Mouse (Mus musculus): Measurements from ENCODE around the gene Psmd13. TPM values are rescaled to one million over a fixed set of nuclear protein-coding genes. Genes with fewer than 3 reads are reported as not detected.

Gene Psmd13
- polyA plus RNA-seq, 1 experiment from 2014 or later = 274 TPM

- no peak for ATAC-seq (ENCODE audit: insufficient number of reproducible peaks, insufficient read depth, low FRiP score, low TSS enrichment)
- H3K27ac ChIP-seq = no peak overlapping the region
- no peak overlapping the region for H3K4me3 ChIP-seq
- H3K36me3 ChIP-seq = peaks cover 81% of the 10 kb centered on the region
- H3K9me3 ChIP-seq = no peaks in the 10 kb centered on the region
- WGBS = 92% methylated on average over 3 of the region's 3 CpGs
- H3K4me2 ChIP-seq (replicated peaks) = no peak overlapping the region
- no peak overlapping the region for H3K9ac ChIP-seq
- no peaks in the 10 kb centered on the region for H3K27me3 ChIP-seq
- no peaks in the 10 kb centered on the region for H3K4me1 ChIP-seq
These were observed 12.8 kb downstream of the Psmd13 start for GRCm38 (mm10) chr7:140894611-140895010.

GRCm38 (mm10) chr7:140897863-140898262 lies 16.1 kb downstream of the Psmd13 start:
- H3K36me3 ChIP-seq = peaks cover 68% of the 10 kb centered on the region
- WGBS = 77% methylated on average over 7 of the region's 7 CpGs
- H3K4me3 ChIP-seq = no peak overlapping the region
- no peak overlapping the region for H3K4me2 ChIP-seq (replicated peaks)
- H3K4me1 ChIP-seq = peaks cover 4% of the 10 kb centered on the region; the same call in 1 of the 2 replicates
- no peaks in the 10 kb centered on the region for H3K27me3 ChIP-seq
- no peak overlapping the region for H3K9ac ChIP-seq
- no peak for ATAC-seq (ENCODE audit: insufficient number of reproducible peaks, insufficient read depth, low FRiP score, low TSS enrichment)
- H3K27ac ChIP-seq = no peak overlapping the region
- H3K9me3 ChIP-seq = no peaks in the 10 kb centered on the region

DNA sequence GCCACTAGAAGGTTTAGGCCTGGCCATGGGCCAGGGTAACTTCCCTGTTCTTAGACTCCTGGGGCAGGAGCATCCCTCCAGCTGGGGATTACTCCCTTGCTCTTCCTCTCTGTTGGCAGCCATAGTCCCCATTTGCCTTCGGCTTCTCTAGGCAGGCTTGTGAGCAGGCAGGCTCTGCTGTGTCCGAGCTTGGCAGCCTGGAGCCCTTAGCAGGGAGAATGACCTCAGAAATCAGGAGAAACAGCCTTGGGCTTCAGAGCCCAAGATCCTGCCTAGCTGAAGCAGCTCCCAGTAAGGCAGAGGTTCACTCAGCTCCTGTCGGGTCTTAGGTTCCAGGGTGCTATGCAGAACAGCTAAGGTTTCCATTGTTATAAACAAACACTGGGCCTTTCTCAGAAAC lies 17.4 kb downstream of the Psmd13 start:
- WGBS = 71% methylated on average over 3 of the region's 3 CpGs
- Histone ChIP-seq H3K4me1 (peaks cover 4% of the 10 kb centered on the region; the same call in 1 of the 2 replicates), H3K27me3 (no peaks in the 10 kb centered on the region), H3K4me3 (no peak overlapping the region), H3K36me3 (peaks cover 56% of the 10 kb centered on the region), H3K9ac (no peak overlapping the region), H3K9me3 (no peaks in the 10 kb centered on the region), H3K27ac (no peak overlapping the region), H3K4me2 (replicated peaks) (no peak overlapping the region)
- no peak for ATAC-seq (ENCODE audit: insufficient number of reproducible peaks, insufficient read depth, low FRiP score, low TSS enrichment)

DNA sequence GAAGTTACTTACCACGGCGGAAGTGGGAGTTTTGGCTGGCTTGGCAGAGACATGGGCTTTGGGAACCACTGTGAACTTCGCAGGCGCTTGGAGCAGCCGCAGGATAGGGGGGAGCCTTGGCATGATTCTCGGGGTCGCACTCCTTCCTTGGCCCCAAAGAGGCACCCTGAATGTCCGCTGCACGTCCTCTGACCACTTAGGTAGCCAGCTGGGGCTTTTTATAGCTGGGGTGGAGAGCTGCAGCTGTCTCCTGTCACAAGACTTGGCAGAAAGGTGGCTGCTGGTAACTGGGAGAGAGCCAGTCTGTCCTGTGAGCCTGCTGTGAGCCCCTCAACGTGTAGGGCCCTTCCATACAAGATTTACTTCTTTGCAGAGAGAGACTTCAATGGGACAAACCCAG lies 18.5 kb downstream of the Psmd13 start, which contains the start of gene Cox8b:
Gene Cox8b (minus strand): TSS at position 227 of the 400 bp plus-strand sequence.
- no peak within 1 kb of the TSS for H3K27ac ChIP-seq
- no peak within 1 kb of the TSS for H3K4me3 ChIP-seq
- no peak within 1 kb of the TSS for H3K9ac ChIP-seq
- WGBS = 80% methylated on average over 10 of the region's 10 CpGs
- ATAC-seq (ENCODE audit: insufficient number of reproducible peaks, insufficient read depth, low FRiP score, low TSS enrichment) = no peak
- peaks cover 48% of the 10 kb centered on the region for H3K36me3 ChIP-seq
- no peak within 1 kb of the TSS for H3K4me2 ChIP-seq (replicated peaks)
- H3K9me3 ChIP-seq = no peaks in the 10 kb centered on the region
- no peaks in the 10 kb centered on the region for H3K27me3 ChIP-seq
- H3K4me1 ChIP-seq = peaks cover 4% of the 10 kb centered on the region; the same call in 1 of the 2 replicates

DNA sequence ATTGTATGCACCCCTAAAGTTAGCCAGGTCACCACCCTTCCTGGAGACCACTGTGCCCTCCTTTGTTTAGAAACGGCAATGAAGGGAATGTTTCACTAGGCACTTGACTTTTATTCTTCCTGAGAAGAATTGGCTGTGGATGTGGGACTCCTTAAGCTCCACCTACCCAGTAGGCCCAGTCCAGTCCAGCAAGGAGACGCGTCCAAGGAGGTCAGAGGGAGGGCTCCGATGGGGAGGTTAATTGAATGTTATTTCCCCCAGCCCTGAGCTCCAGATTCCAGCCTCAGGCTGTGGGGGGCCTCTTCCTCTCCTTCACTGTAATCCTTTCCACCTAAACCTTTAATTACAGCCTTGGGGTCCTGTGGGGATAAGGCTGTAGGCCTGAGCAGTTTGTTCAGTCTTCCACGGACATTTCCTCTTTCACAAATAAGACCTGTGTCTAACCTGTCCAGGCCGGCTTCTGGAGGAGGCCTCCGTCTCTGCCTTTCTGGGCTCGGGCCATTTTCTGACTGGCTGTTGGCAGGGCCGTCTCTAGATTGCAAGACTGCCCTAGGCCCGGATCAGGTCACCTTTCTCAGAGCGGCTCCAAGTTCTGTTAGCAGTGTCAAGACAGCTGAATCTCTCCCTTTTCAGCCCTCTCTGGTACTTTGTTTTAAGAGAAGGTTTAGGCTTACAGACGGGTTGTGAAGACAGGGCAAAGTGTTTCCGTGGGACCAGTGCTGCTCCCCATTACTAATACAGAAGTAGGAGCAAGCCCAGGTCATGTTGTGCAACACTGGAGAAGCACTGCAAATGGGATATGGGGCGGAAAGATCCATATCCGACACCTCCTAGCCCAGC lies 20.5 kb downstream of the Psmd13 start:
- no peak overlapping the region for H3K4me3 ChIP-seq
- no peak overlapping the region for H3K4me2 ChIP-seq (replicated peaks)
- no peaks in the 10 kb centered on the region for H3K9me3 ChIP-seq
- no peak overlapping the region for H3K27ac ChIP-seq
- H3K9ac ChIP-seq = 0 out of 2 replicates have a peak overlapping the region, but pooled peaks have one; percentile 2
- peaks cover 4% of the 10 kb centered on the region; the same call in 1 of the 2 replicates for H3K4me1 ChIP-seq
- peaks cover 29% of the 10 kb centered on the region for H3K36me3 ChIP-seq
- H3K27me3 ChIP-seq = no peaks in the 10 kb centered on the region
- 52% methylated on average over 15 of the region's 15 CpGs for WGBS
- no peak for ATAC-seq (ENCODE audit: insufficient number of reproducible peaks, insufficient read depth, low FRiP score, low TSS enrichment)

- no peak overlapping the region for H3K4me3 ChIP-seq
- no peak overlapping the region for H3K27ac ChIP-seq
- ATAC-seq (ENCODE audit: insufficient number of reproducible peaks, insufficient read depth, low FRiP score, low TSS enrichment) = no peak
- H3K9me3 ChIP-seq = no peaks in the 10 kb centered on the region
- WGBS = 22% methylated on average over 13 of the region's 13 CpGs
- H3K27me3 ChIP-seq = no peaks in the 10 kb centered on the region
- no peak overlapping the region for H3K9ac ChIP-seq
- peaks cover 4% of the 10 kb centered on the region for H3K4me1 ChIP-seq
- no peak overlapping the region for H3K4me2 ChIP-seq (replicated peaks)
- peaks cover 20% of the 10 kb centered on the region for H3K36me3 ChIP-seq
These were observed 21.4 kb downstream of the Psmd13 start for GRCm38 (mm10) chr7:140903212-140903611.

DNA sequence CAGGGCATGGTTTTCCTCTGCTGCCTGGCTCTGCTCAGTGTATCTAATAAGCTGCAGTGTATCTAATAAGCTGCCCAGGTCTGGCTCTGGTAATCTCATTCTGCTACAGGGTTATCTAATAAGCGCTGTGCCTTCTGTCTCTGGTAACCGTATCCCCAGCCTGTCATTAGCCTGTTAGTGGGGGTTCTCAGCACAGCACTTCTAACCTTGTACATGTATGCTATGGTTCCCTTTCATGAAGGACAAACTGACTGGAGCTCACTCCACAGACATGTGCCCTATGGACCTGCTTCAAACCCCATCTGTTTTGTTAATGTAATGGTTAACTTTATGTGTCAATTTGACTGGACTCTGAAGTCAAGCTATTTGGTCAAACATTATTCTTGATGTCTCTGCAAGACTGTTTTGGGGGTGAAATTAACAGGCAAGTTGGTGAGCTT lies 23.9 kb downstream of the Psmd13 start:
- Histone ChIP-seq H3K4me1 (peaks cover 4% of the 10 kb centered on the region), H3K36me3 (peaks cover 2% of the 10 kb centered on the region; the same call in 1 of the 2 replicates), H3K9ac (no peak overlapping the region), H3K27me3 (no peaks in the 10 kb centered on the region), H3K27ac (no peak overlapping the region), H3K4me3 (no peak overlapping the region), H3K9me3 (no peaks in the 10 kb centered on the region), H3K4me2 (replicated peaks) (no peak overlapping the region)
- no peak for ATAC-seq (ENCODE audit: insufficient number of reproducible peaks, insufficient read depth, low FRiP score, low TSS enrichment)
- 71% methylated on average over 2 of the region's 2 CpGs for WGBS

DNA sequence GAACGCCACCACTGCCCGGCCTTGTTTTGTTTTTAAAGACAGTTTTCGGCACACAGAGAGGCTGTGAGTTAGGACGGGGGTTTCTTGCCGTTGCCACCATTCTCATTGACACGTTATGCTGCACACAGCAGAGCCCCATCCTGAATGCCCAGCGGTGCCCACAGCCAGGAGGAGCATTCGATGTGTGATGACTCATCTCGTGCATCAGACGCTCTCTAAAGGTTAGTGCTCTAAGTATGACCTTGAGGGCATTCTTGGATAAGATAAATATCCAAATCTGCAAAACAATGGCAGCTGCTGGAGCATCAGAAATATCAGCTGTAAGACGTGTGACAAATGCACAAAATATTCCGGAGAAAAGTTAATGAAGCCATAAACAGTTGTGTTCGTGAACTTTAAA lies 25.4 kb downstream of the Psmd13 start:
- Histone ChIP-seq H3K4me2 (replicated peaks) (no peak overlapping the region), H3K9me3 (no peaks in the 10 kb centered on the region), H3K36me3 (no peaks in the 10 kb centered on the region), H3K9ac (no peak overlapping the region), H3K4me1 (no peaks in the 10 kb centered on the region; the same call in 1 of the 2 replicates), H3K27me3 (no peaks in the 10 kb centered on the region), H3K27ac (no peak overlapping the region), H3K4me3 (no peak overlapping the region)
- ATAC-seq (ENCODE audit: insufficient number of reproducible peaks, insufficient read depth, low FRiP score, low TSS enrichment) = no peak
- WGBS = 81% methylated on average over 13 of the region's 13 CpGs

DNA sequence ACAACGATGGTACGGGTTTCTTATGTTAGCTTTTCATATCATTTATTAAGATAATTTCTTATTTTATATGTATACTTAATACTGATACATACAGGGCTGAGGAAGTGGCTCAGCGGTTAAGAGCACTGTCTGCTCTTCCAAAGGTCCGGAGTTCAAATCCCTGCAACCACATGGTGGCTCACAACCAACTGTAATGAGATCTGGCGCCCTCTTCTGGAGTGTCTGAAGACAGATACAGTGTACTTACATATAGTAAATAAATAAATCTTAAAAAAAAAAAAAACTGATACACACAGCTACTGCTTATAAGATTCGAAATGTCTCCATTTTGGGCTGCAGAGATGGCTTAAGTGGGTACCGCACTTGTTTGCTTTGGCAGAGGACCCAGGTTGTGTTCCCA lies 25.9 kb downstream of the Psmd13 start:
- Histone ChIP-seq H3K4me1 (no peaks in the 10 kb centered on the region; the same call in 1 of the 2 replicates), H3K27ac (no peak overlapping the region), H3K9ac (no peak overlapping the region), H3K4me2 (replicated peaks) (no peak overlapping the region), H3K9me3 (no peaks in the 10 kb centered on the region), H3K27me3 (no peaks in the 10 kb centered on the region), H3K36me3 (no peaks in the 10 kb centered on the region), H3K4me3 (no peak overlapping the region)
- ATAC-seq (ENCODE audit: insufficient number of reproducible peaks, insufficient read depth, low FRiP score, low TSS enrichment) = no peak
- WGBS = 85% methylated on average over 7 of the region's 7 CpGs

- Histone ChIP-seq H3K9me3 (no peaks in the 10 kb centered on the region), H3K27ac (no peak overlapping the region), H3K4me2 (replicated peaks) (peak overlapping the region; percentile 71), H3K4me3 (peak overlapping the region; percentile 41; the same call in 1 of the 2 replicates), H3K4me1 (no peaks in the 10 kb centered on the region; the same call in 1 of the 2 replicates), H3K36me3 (no peaks in the 10 kb centered on the region), H3K27me3 (no peaks in the 10 kb centered on the region), H3K9ac (no peak overlapping the region)
- no peak for ATAC-seq (ENCODE audit: insufficient number of reproducible peaks, insufficient read depth, low FRiP score, low TSS enrichment)
- WGBS = 44% methylated on average over 7 of the region's 7 CpGs
These were observed 26.4 kb downstream of the Psmd13 start for GRCm38 (mm10) chr7:140908181-140908580.

GRCm38 (mm10) chr7:140908634-140909107 lies 26.9 kb downstream of the Psmd13 start:
- H3K27me3 ChIP-seq = no peaks in the 10 kb centered on the region
- H3K36me3 ChIP-seq = no peaks in the 10 kb centered on the region
- WGBS = under 1% methylated on average over 19 of the region's 19 CpGs
- 0 out of 2 replicates have a peak, but pooled peaks have one; percentile 54 for ATAC-seq (ENCODE audit: insufficient number of reproducible peaks, insufficient read depth, low FRiP score, low TSS enrichment)
- H3K27ac ChIP-seq = no peak overlapping the region
- no peaks in the 10 kb centered on the region; the same call in 1 of the 2 replicates for H3K4me1 ChIP-seq
- peak overlapping the region; percentile 41 for H3K4me3 ChIP-seq
- peak overlapping the region; percentile 71 for H3K4me2 ChIP-seq (replicated peaks)
- no peaks in the 10 kb centered on the region for H3K9me3 ChIP-seq
- peak overlapping the region; percentile 37; the same call in 1 of the 2 replicates for H3K9ac ChIP-seq

DNA sequence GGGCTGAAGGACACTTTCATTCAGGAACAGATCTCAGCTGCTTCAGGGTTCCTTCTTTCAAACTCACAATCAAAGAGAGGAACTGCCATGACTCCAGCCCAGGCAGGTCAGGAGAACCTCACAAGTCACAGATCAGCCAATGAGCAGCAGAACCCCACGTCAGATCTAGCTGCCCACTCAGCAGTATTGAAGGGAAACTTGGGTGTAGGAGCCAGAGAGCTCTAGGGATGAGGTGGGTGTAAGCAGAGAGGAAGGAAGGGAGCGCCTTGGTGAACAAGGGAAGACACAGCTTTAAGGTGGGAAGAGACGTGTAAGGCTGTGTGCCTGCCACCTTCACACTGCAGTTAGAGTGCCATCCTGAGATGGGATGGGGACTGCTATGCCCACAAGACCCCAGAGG lies 30.5 kb downstream of the Psmd13 start:
- no peak overlapping the region for H3K4me2 ChIP-seq (replicated peaks)
- no peak overlapping the region for H3K4me3 ChIP-seq
- no peak overlapping the region for H3K27ac ChIP-seq
- H3K4me1 ChIP-seq = no peaks in the 10 kb centered on the region; the same call in 1 of the 2 replicates
- 65% methylated on average over 3 of the region's 3 CpGs for WGBS
- no peaks in the 10 kb centered on the region for H3K27me3 ChIP-seq
- no peaks in the 10 kb centered on the region for H3K36me3 ChIP-seq
- no peak for ATAC-seq (ENCODE audit: insufficient number of reproducible peaks, insufficient read depth, low FRiP score, low TSS enrichment)
- H3K9ac ChIP-seq = no peak overlapping the region
- H3K9me3 ChIP-seq = no peaks in the 10 kb centered on the region
